Mouse (Mus musculus) lung, adult 2 months (tissue): ENCODE results near the gene Dnajc28.

Experiments used
- CTCF ChIP-seq: fragments of 200-500 bp; IDR thresholded peaks from 2 replicates; pipeline ENCODE4 v1.5.1; 2011; ENCODE audit warnings: mild to moderate bottlenecking, low read length, control low read depth; ENCODE audit not compliant: insufficient read depth
- POLR2A ChIP-seq: fragments of 200-500 bp; IDR thresholded peaks from 2 replicates; pipeline ENCODE4 v1.6.1; 2011; ENCODE audit warnings: low read depth, mild to moderate bottlenecking, control low read depth, low read length, borderline replicate concordance; ENCODE audit errors: extremely low read depth

- TF ChIP-seq POLR2A, result no peak
- TF ChIP-seq CTCF, result no peak
Measured at GRCm38 (mm10) chr16:91639636-91640035, 20.8 kb upstream of the Dnajc28 start.
